Mouse (Mus musculus) left cerebral cortex, adult 6 months (tissue): ENCODE results near the gene Pdxp. TPM values are rescaled to one million over a fixed set of nuclear protein-coding genes. Genes with fewer than 3 reads are reported as not detected.

Experiments used
- long read RNA-seq, 2 experiments: library from polyadenylated mRNA; unstranded; transcript quantifications; one replicate each; pipeline ENCODE4 v2.0.0; 2019 to 2020
- polyA plus RNA-seq: library from polyadenylated mRNA; unstranded; fragments of <200 nt; fragmentation: Nextera tagmentation; gene quantifications from 2 replicates; pipeline ENCODE4 v1.2.3, GENCODE M21; 2021

Gene Pdxp
- 65.2 and 218 TPM in 2 replicates for polyA plus RNA-seq
- long read RNA-seq, experiment 1, transcript Pdxp-201 (2 exons, 2,001 nt), result major isoform, 1,171 of 1,191 reads
- long read RNA-seq, experiment 1, partial matches to known transcripts, result 0 of 1,191 reads
- long read RNA-seq, experiment 1, other reads (novel, unspliced or antisense), result 20 of 1,191 reads
- long read RNA-seq, experiment 2, transcript Pdxp-201 (2 exons, 2,001 nt), result major isoform, 68 of 100 reads
- long read RNA-seq, experiment 2, partial matches to known transcripts, result 32 of 100 reads
- long read RNA-seq, experiment 2, other reads (novel, unspliced or antisense), result 0 of 100 reads

GRCm38 (mm10) chr15:78913632-78914090 lies at the start of gene Pdxp:
TSS of gene Pdxp (plus strand) at chr15:78913919.

GRCm38 (mm10) chr15:78876991-78877809 lies 36.5 kb upstream of the Pdxp start, which contains the start of gene Gga1:
TSS of gene Gga1 (plus strand) at chr15:78877190.

GRCm38 (mm10) chr15:78899409-78899739 lies 14.3 kb upstream of the Pdxp start, which contains the start of gene Gm49510:
TSS of gene Gm49510 (plus strand) at chr15:78899667.

GRCm38 (mm10) chr15:78899740-78900584 lies 13.8 kb upstream of the Pdxp start, which contains the start of gene Sh3bp1:
TSS of gene Sh3bp1 (plus strand) at chr15:78899768.

GRCm38 (mm10) chr15:78926021-78926919 lies 12.6 kb downstream of the Pdxp start, which contains the start of gene Lgals1:
TSS of gene Lgals1 (plus strand) at chr15:78926725.

GRCm38 (mm10) chr15:78934784-78935320 lies 21.1 kb downstream of the Pdxp start, which contains the start of gene Nol12:
TSS of gene Nol12 (plus strand) at chr15:78934933.

GRCm38 (mm10) chr15:78947657-78948056 lies 33.9 kb downstream of the Pdxp start, which contains the start of gene Triobp:
TSS of gene Triobp (plus strand) at chr15:78947724.

Other genes with a start within 250 kb of the Pdxp start
- gene Elfn2, start 195.1 kb upstream of the Pdxp start, polyA plus RNA-seq, result 8.0 and 9.8 TPM in 2 replicates
- gene Mfng, start 140.4 kb upstream of the Pdxp start, polyA plus RNA-seq, result 2.3 and 4.0 TPM in 2 replicates
- gene Card10, start 110.9 kb upstream of the Pdxp start, polyA plus RNA-seq, result 0.65 and 1.0 TPM in 2 replicates
- gene Cdc42ep1, start 71.3 kb upstream of the Pdxp start, polyA plus RNA-seq, result 16.2 and 25.4 TPM in 2 replicates
- 0.36 and 0.77 TPM in 2 replicates for gene Lgals2, start 58.4 kb upstream of the Pdxp start, polyA plus RNA-seq
- gene Gga1, start 36.7 kb upstream of the Pdxp start, polyA plus RNA-seq, result 5.6 and 30.0 TPM in 2 replicates
- gene Gm49510, start 14.3 kb upstream of the Pdxp start, polyA plus RNA-seq, result 0.13 and 0.29 TPM in 2 replicates
- gene Sh3bp1, start 14.2 kb upstream of the Pdxp start, polyA plus RNA-seq, result 3.0 and 5.8 TPM in 2 replicates
- 87.8 and 99.7 TPM in 2 replicates for gene Lgals1, start 12.8 kb downstream of the Pdxp start, polyA plus RNA-seq
- gene Nol12, start 21.0 kb downstream of the Pdxp start, polyA plus RNA-seq, result 51.6 and 60.7 TPM in 2 replicates
- 3.9 and 5.3 TPM in 2 replicates for gene Triobp, start 33.8 kb downstream of the Pdxp start, polyA plus RNA-seq
- 61.5 and 63.8 TPM in 2 replicates for gene H1f0, start 114.5 kb downstream of the Pdxp start, polyA plus RNA-seq
- 0.16 and 0.34 TPM in 2 replicates for gene Galr3, start 128.0 kb downstream of the Pdxp start, polyA plus RNA-seq
- 22.1 and 28.1 TPM in 2 replicates for gene Ankrd54, start 149.0 kb downstream of the Pdxp start, polyA plus RNA-seq
- gene Eif3l, start 161.3 kb downstream of the Pdxp start, polyA plus RNA-seq, result 90.8 and 101 TPM in 2 replicates
- 2.9 and 6.4 TPM in 2 replicates for gene Micall1, start 195.0 kb downstream of the Pdxp start, polyA plus RNA-seq
- 149 and 159 TPM in 2 replicates for gene Polr2f, start 227.1 kb downstream of the Pdxp start, polyA plus RNA-seq
- 16.3 and 16.6 TPM in 2 replicates for gene 1700088E04Rik, start 227.3 kb downstream of the Pdxp start, polyA plus RNA-seq